Mouse (Mus musculus) lung, postnatal 0 days (tissue): Measurements from ENCODE around the gene Stra6.

ENCODE experiments used
- CTCF ChIP-seq: IDR thresholded peaks from 2 replicates; pipeline ENCODE4 v1.5.1; 2016; ENCODE audit warnings: antibody characterized with exemption, mild to moderate bottlenecking
- EP300 ChIP-seq: IDR thresholded peaks from 2 replicates; pipeline ENCODE4 v1.6.1; 2016; ENCODE audit warnings: antibody characterized with exemption, mild to moderate bottlenecking, control low read depth

DNA sequence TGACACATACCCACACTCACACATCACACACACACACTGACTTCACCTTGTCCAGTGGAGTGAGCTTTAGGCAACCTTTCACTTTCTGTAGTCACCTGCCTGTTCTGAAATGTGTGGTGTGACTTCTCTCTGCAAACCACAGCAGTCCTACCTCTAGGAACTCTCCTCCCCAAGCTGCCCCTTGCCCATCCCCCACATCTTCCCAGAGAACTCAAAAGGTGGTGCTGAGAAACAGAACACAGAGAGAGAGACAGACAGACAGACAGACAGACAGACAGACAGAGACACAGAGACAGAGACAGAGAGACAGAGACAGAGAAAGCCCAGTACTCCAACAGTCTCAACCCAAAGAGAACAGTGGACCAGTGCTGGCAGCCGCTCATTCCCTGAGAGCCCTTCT, 132.1 kb downstream of the Stra6 start:
- TF ChIP-seq EP300 (no peak), CTCF (no peak)
